Mouse (Mus musculus): ENCODE measurements at regions not wholly inside any gene's neighbourhood (a gene's known extent, or its start where the extent isn't known, plus 50 kb on each side); places are given as distances from the start of the nearest gene placed in this dataset.

GRCm38 (mm10) chr4:93451357-93451756 lies 116.0 kb upstream of the Tusc1 start:
- H3K36me3 ChIP-seq (ENCODE audit: control insufficient read depth, insufficient read depth, low read length): no peaks in the 10 kb centered on the region
- no peak overlapping the region for H3K9ac ChIP-seq (ENCODE audit: low read length)
- no peaks in the 10 kb centered on the region for H3K27me3 ChIP-seq (ENCODE audit: control insufficient read depth, insufficient read depth, low read length)
- ATAC-seq (ENCODE audit: insufficient number of reproducible peaks, low FRiP score, low TSS enrichment, low read depth): no peak
- no peak overlapping the region for H3K27ac ChIP-seq (replicated peaks; ENCODE audit: low read depth, low read length)
- no peak overlapping the region for H3K4me2 ChIP-seq (ENCODE audit: low read depth, severe bottlenecking)
- DNase-seq (ENCODE audit: low spot score): no peak
- WGBS: 61% methylated on average over 3 of the region's 3 CpGs
- H3K4me1 ChIP-seq (ENCODE audit: control insufficient read depth, insufficient read depth, low read length): no peaks in the 10 kb centered on the region
- no peak overlapping the region for H3K4me3 ChIP-seq (ENCODE audit: low read depth, low read length)
- H3K9me3 ChIP-seq (ENCODE audit: control insufficient read depth, low read length): no peaks in the 10 kb centered on the region

- no peak overlapping the region for H3K27ac ChIP-seq (replicated peaks; ENCODE audit: low read depth, low read length)
- no peak overlapping the region for H3K4me2 ChIP-seq (ENCODE audit: low read depth, severe bottlenecking)
- 85% methylated on average over 1 of the region's 1 CpGs for WGBS
- H3K36me3 ChIP-seq (ENCODE audit: control insufficient read depth, insufficient read depth, low read length): no peaks in the 10 kb centered on the region
- no peaks in the 10 kb centered on the region for H3K9me3 ChIP-seq (ENCODE audit: control insufficient read depth, low read length)
- no peak overlapping the region for H3K4me3 ChIP-seq (ENCODE audit: low read depth, low read length)
- no peaks in the 10 kb centered on the region for H3K27me3 ChIP-seq (ENCODE audit: control insufficient read depth, insufficient read depth, low read length)
- DNase-seq (ENCODE audit: low spot score): no peak
- H3K4me1 ChIP-seq (ENCODE audit: control insufficient read depth, insufficient read depth, low read length): no peaks in the 10 kb centered on the region
- H3K9ac ChIP-seq (ENCODE audit: low read length): no peak overlapping the region
- no peak for ATAC-seq (ENCODE audit: insufficient number of reproducible peaks, low FRiP score, low TSS enrichment, low read depth)
These were observed 115.5 kb upstream of the Tusc1 start for GRCm38 (mm10) chr4:93450831-93451230.

DNA sequence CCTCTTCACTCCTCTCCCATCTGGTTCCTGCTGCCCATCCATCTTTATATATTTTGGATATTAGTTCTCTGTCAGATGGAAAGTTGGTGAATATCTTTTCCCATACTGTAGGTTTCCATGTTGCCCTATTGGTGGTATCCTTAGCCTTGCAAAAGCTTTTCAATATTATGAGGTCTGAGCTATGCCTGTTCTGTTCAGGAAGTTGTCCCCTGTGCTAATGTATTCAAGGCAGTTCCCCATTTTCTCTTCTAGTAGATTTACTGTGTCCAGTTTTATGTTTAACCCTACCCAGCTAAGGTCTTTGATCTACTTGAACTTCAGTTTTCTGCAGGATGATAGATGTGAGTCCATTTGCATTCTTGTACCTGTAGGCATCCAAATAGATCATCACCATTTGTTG lies 109.4 kb upstream of the Tusc1 start:
- no peak overlapping the region for H3K4me3 ChIP-seq (ENCODE audit: low read depth, low read length)
- H3K27ac ChIP-seq (replicated peaks; ENCODE audit: low read depth, low read length): no peak overlapping the region
- no peak overlapping the region for H3K4me2 ChIP-seq (ENCODE audit: low read depth, severe bottlenecking)
- no peaks in the 10 kb centered on the region for H3K4me1 ChIP-seq (ENCODE audit: control insufficient read depth, insufficient read depth, low read length)
- no peaks in the 10 kb centered on the region for H3K27me3 ChIP-seq (ENCODE audit: control insufficient read depth, insufficient read depth, low read length)
- ATAC-seq (ENCODE audit: insufficient number of reproducible peaks, low FRiP score, low TSS enrichment, low read depth): no peak
- H3K9ac ChIP-seq (ENCODE audit: low read length): no peak overlapping the region
- no peaks in the 10 kb centered on the region for H3K36me3 ChIP-seq (ENCODE audit: control insufficient read depth, insufficient read depth, low read length)
- H3K9me3 ChIP-seq (ENCODE audit: control insufficient read depth, low read length): no peaks in the 10 kb centered on the region
- DNase-seq (ENCODE audit: low spot score): no peak

DNA sequence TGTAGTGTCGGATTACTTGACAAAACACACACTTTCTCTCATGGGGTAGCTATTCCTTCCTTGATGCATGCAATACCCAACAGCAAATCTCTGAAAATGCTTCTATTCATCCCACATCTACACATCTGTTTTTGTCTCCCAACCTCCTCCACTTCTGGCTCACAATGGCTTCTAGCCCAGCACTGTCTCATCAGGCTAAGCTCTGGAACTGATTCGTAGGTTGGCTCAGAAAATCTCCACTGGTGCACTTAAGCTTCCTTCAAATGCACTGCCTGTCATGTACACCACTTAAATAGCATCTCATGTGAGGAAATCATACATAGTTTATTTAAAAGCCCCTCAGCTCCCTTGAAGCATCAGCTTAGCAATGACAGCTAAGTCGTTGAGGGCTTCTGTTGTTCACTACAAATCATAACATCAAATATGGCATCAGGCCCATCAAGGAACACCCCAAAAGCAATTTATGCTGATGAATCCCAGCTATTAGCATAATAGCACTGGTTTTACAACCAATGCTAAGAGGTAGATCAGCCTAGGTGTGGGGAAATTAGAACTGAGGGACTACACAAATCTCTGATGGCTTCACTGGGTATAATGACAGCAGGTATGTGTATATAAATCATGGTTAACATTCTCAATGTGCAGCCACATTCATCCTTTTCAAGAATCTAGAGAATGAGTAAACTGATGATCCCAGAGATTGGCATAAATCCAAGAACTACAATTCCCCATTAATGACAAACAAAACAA lies 103.5 kb upstream of the Tusc1 start:
- Histone ChIP-seq H3K9ac (ENCODE audit: low read length) (no peak overlapping the region), H3K4me1 (ENCODE audit: control insufficient read depth, insufficient read depth, low read length) (no peaks in the 10 kb centered on the region), H3K4me2 (ENCODE audit: low read depth, severe bottlenecking) (no peak overlapping the region), H3K9me3 (ENCODE audit: control insufficient read depth, low read length) (no peaks in the 10 kb centered on the region), H3K4me3 (ENCODE audit: low read depth, low read length) (no peak overlapping the region), H3K36me3 (ENCODE audit: control insufficient read depth, insufficient read depth, low read length) (no peaks in the 10 kb centered on the region), H3K27me3 (ENCODE audit: control insufficient read depth, insufficient read depth, low read length) (no peaks in the 10 kb centered on the region), H3K27ac (replicated peaks; ENCODE audit: low read depth, low read length) (no peak overlapping the region)
- 81% methylated on average over 3 of the region's 3 CpGs for WGBS
- ATAC-seq (ENCODE audit: insufficient number of reproducible peaks, low FRiP score, low TSS enrichment, low read depth) (no peak), DNase-seq (ENCODE audit: low spot score) (no peak)

DNA sequence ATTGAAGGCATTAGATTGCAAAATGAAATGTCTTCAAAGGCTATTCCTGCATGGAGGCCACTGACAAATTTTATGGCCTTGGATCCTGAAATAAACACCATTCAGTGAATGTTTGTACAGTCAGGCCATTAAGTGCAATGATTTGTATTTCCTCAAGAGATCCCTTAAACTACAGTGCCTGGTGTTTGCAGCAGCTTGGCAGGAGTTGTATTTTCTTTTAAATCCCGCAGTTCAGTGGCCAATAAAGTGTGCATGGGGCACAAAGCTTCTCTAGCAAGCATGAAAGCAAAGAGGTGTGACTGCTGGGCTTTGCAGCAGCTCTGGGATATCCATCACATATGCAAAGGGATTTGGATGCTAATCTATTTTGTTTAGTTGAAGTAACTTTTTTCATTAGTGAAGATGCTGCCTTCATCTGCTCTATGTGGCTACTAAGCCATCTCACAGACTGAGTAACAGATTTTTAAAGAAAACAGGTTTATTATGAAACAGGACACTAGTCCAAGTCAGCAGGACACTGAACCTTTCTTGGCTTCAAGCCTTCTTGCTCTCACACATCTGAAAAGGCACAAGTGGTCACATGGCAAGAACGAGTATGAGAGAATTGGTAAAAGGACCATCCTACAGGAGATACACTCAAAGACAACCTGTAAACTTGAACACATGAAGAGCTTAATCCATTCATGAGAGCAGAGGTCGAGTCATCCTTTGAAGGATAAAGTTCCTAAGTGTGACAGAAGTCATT lies 102.2 kb upstream of the Tusc1 start:
- H3K4me2 ChIP-seq (ENCODE audit: low read depth, severe bottlenecking): no peak overlapping the region
- ATAC-seq (ENCODE audit: insufficient number of reproducible peaks, low FRiP score, low TSS enrichment, low read depth) (peak; percentile 51; the same call in 1 of the 2 replicates), DNase-seq (ENCODE audit: low spot score) (no peak)
- no peak overlapping the region for H3K9ac ChIP-seq (ENCODE audit: low read length)
- no peaks in the 10 kb centered on the region for H3K27me3 ChIP-seq (ENCODE audit: control insufficient read depth, insufficient read depth, low read length)
- H3K27ac ChIP-seq (replicated peaks; ENCODE audit: low read depth, low read length): no peak overlapping the region
- no peaks in the 10 kb centered on the region for H3K4me1 ChIP-seq (ENCODE audit: control insufficient read depth, insufficient read depth, low read length)
- H3K9me3 ChIP-seq (ENCODE audit: control insufficient read depth, low read length): no peaks in the 10 kb centered on the region
- H3K4me3 ChIP-seq (ENCODE audit: low read depth, low read length): no peak overlapping the region
- H3K36me3 ChIP-seq (ENCODE audit: control insufficient read depth, insufficient read depth, low read length): no peaks in the 10 kb centered on the region
- WGBS: 51% methylated on average over 3 of the region's 3 CpGs

DNA sequence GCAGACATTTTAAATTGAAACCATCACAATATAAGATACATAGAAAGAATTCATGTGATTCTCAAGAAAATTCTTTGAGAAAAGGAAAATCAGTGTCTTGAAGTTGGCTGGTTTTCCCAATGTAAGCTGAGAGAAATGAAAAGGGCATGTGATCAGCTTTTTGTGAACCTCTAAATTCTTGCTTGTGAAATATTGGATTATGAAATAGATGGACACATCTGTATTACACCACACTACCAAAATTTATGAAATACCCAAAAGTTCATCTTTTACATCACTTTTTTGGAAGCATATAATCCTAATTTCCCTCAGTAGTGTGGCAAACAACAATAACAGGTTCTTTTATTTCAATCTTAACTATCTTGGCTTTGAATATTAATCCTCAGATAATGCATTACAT lies 77.4 kb upstream of the Tusc1 start:
- Histone ChIP-seq H3K4me3 (ENCODE audit: low read depth, low read length) (no peak overlapping the region), H3K36me3 (ENCODE audit: control insufficient read depth, insufficient read depth, low read length) (no peaks in the 10 kb centered on the region), H3K4me2 (ENCODE audit: low read depth, severe bottlenecking) (no peak overlapping the region), H3K9me3 (ENCODE audit: control insufficient read depth, low read length) (no peaks in the 10 kb centered on the region), H3K9ac (ENCODE audit: low read length) (no peak overlapping the region), H3K27me3 (ENCODE audit: control insufficient read depth, insufficient read depth, low read length) (no peaks in the 10 kb centered on the region), H3K4me1 (ENCODE audit: control insufficient read depth, insufficient read depth, low read length) (no peaks in the 10 kb centered on the region), H3K27ac (replicated peaks; ENCODE audit: low read depth, low read length) (no peak overlapping the region)
- DNase-seq (ENCODE audit: low spot score) (no peak), ATAC-seq (ENCODE audit: insufficient number of reproducible peaks, low FRiP score, low TSS enrichment, low read depth) (no peak)

DNA sequence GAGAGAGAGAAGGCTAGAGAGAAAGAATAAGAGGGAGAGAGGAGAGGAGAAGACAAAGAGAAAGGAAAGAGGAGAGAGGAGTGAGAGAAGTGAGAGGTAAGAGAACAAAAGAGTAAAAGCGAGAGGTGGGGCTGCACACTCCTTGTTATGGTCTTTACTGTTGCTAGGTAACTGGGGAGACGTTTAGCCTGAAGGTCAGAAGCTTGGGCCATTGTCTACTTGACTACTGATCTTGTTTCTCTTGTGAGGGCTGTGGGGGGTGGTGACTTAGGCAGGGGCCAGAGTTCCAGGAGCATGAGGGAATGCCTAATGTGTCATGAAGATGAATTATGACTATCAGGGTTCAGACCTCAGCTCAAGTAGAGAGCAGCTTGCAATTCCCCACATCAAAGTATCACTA lies 71.6 kb upstream of the Tusc1 start:
- Histone ChIP-seq H3K4me3 (ENCODE audit: low read depth, low read length) (no peak overlapping the region), H3K36me3 (ENCODE audit: control insufficient read depth, insufficient read depth, low read length) (no peaks in the 10 kb centered on the region), H3K27me3 (ENCODE audit: control insufficient read depth, insufficient read depth, low read length) (no peaks in the 10 kb centered on the region), H3K4me1 (ENCODE audit: control insufficient read depth, insufficient read depth, low read length) (no peaks in the 10 kb centered on the region), H3K9me3 (ENCODE audit: control insufficient read depth, low read length) (no peaks in the 10 kb centered on the region), H3K27ac (replicated peaks; ENCODE audit: low read depth, low read length) (no peak overlapping the region), H3K4me2 (ENCODE audit: low read depth, severe bottlenecking) (no peak overlapping the region), H3K9ac (ENCODE audit: low read length) (no peak overlapping the region)
- ATAC-seq (ENCODE audit: insufficient number of reproducible peaks, low FRiP score, low TSS enrichment, low read depth) (no peak), DNase-seq (ENCODE audit: low spot score) (no peak)
- 58% methylated on average over 2 of the region's 2 CpGs for WGBS

- Histone ChIP-seq H3K27ac (replicated peaks; ENCODE audit: low read depth, low read length) (no peak overlapping the region), H3K36me3 (ENCODE audit: control insufficient read depth, insufficient read depth, low read length) (no peaks in the 10 kb centered on the region), H3K9ac (ENCODE audit: low read length) (no peak overlapping the region), H3K27me3 (ENCODE audit: control insufficient read depth, insufficient read depth, low read length) (no peaks in the 10 kb centered on the region), H3K4me3 (ENCODE audit: low read depth, low read length) (no peak overlapping the region), H3K4me2 (ENCODE audit: low read depth, severe bottlenecking) (no peak overlapping the region), H3K9me3 (ENCODE audit: control insufficient read depth, low read length) (no peaks in the 10 kb centered on the region), H3K4me1 (ENCODE audit: control insufficient read depth, insufficient read depth, low read length) (no peaks in the 10 kb centered on the region)
- DNase-seq (ENCODE audit: low spot score): no peak
- no peak for ATAC-seq (ENCODE audit: insufficient number of reproducible peaks, low FRiP score, low TSS enrichment, low read depth)
These were observed 65.3 kb upstream of the Tusc1 start for GRCm38 (mm10) chr4:93400579-93400978.

All from limb, embryonic 11.5 days (tissue).